8 mouse cellular contexts compared by ENCODE assay signal in genomic region chr5:123377120-123377955, GRCm38 (mm10). TPM values are rescaled to one million over a fixed set of nuclear protein-coding genes. Genes with fewer than 3 reads are reported as not detected.
DNase-seq lines count a peak whose midpoint lies in the region; ATAC-seq and TF ChIP-seq lines count a peak whose summit lies in the region.

No protein-coding gene starts in this region.

- H3K4me1 ChIP-seq in stomach, embryonic 14.5 days (ENCODE audit: control insufficient read depth, insufficient read depth, low read length) = 0 out of 2 replicates have a peak, but pooled peaks cover 2% of the 10 kb centered on the region

- peaks cover 10% of the 10 kb centered on the region for H3K36me3 ChIP-seq in stomach, embryonic 14.5 days (ENCODE audit: control insufficient read depth, insufficient read depth, low read length)

- H3K27ac ChIP-seq in gastrocnemius, adult 2 months = peak overlapping the region; percentile 44
- peak overlapping the region; percentile 21; the same call in 1 of the 2 replicates for H3K27ac ChIP-seq in stomach, embryonic 14.5 days (ENCODE audit: low read length)

- intact Hi-C loops in gastrocnemius, adult 2 months (cut with DNase I) = loop anchor here (1.0 to 5.0 kb wide), 3 partner anchors 59 to 120 kb away; no protein-coding TSS in a partner anchor

- WGBS in stomach, embryonic 14.5 days = 67% methylated on average over 15 of the region's 15 CpGs

- peak; percentile 50 for ATAC-seq in inflammation-experienced regulatory T-cells, adult 6 months
- ATAC-seq in stomach, embryonic 14.5 days (ENCODE audit: insufficient number of reproducible peaks, insufficient read depth, low FRiP score, low read depth) = no peak

- H3K4me2 ChIP-seq in stomach, embryonic 14.5 days (replicated peaks; ENCODE audit: low read depth, low read length) = no peak overlapping the region

- no peaks in the 10 kb centered on the region for H3K9me3 ChIP-seq in stomach, embryonic 14.5 days (ENCODE audit: control insufficient read depth, low read depth, low read length)

- TF ChIP-seq CTCF in gastrocnemius, adult 2 months (IDR thresholded peaks at IDR 0.05) = no peak; the same call in 1 of the 2 replicates

- H3K27me3 ChIP-seq in stomach, embryonic 14.5 days (ENCODE audit: control insufficient read depth, insufficient read depth, low read length) = no peaks in the 10 kb centered on the region

- no peak overlapping the region for H3K9ac ChIP-seq in stomach, embryonic 14.5 days (replicated peaks; ENCODE audit: low read depth, low read length)

- H3K4me3 ChIP-seq in gastrocnemius, adult 2 months = peak overlapping the region; percentile 18; the same call in 1 of the 2 replicates
- H3K4me3 ChIP-seq in stomach, embryonic 14.5 days (ENCODE audit: low read depth, low read length) = no peak overlapping the region

- DNase-seq in 3134 (ENCODE audit: extremely low read depth, insufficient read length, low spot score) (peak; percentile 48), R1 (ENCODE audit: low read depth, low spot score) (peak; percentile 92)
- peak; percentile 85 to 91 for DNase-seq in cerebellum, postnatal 10 days
- DNase-seq in gastrocnemius, adult 2 months = peak; percentile 86
- peak; percentile 54 to 75 for DNase-seq in left cerebral cortex, adult 8-10 months (ENCODE audit: low spot score in 2 of 2)
- DNase-seq in mesoderm, embryonic 11.5 days (ENCODE audit: low read depth, low spot score) = peak; percentile 75

RNA-seq across cellular contexts. Expression of gene Mlxip, which starts 17.3 kb away (rescaled TPM):
- total RNA-seq in gastrocnemius, adult 2 months (2021) = 10 to 100 TPM; 55.7 to 66.0 TPM
- polyA plus RNA-seq in inflammation-experienced regulatory T-cells, adult 6 months (2017; shearing (Covaris generic)) = 10 to 100 TPM; 11.3 to 26.3 (median 18.1) TPM
- total RNA-seq in left cerebral cortex, adult 8-10 months (2022) = 10 to 100 TPM; 12.7 to 16.3 (median 14.7) TPM
- polyA plus RNA-seq in stomach, embryonic 14.5 days (2014; fragmentation: Nextera tagmentation; extraction: Ambion mirVana) = 26.5 and 27.6 TPM in 2 replicates

RNA-seq across cellular contexts. Expression of gene Bcl7a, which starts 33.7 kb away (rescaled TPM):
- 10 to 100 TPM in 1 of 2 experiments, 1 to 10 TPM in 1; 4.9 to 10.7 TPM for total RNA-seq in gastrocnemius, adult 2 months (2021)
- 10 to 100 TPM in 1 of 3 experiments, 1 to 10 TPM in 2; 3.4 to 13.1 (median 6.7) TPM for polyA plus RNA-seq in inflammation-experienced regulatory T-cells, adult 6 months (2017; shearing (Covaris generic))
- total RNA-seq in left cerebral cortex, adult 8-10 months (2022) = 10 to 100 TPM; 62.3 to 67.1 (median 64.6) TPM
- 27.6 and 30.1 TPM in 2 replicates for polyA plus RNA-seq in stomach, embryonic 14.5 days (2014; fragmentation: Nextera tagmentation; extraction: Ambion mirVana)

Comparison
In these comparisons a context has a peak if more than half of its experiments do, and no peak if none do; other contexts are left out.
1. RNA of gene Bcl7a, which starts 33.7 kb away (total RNA-seq): 62.3 to 67.1 TPM in left cerebral cortex, adult 8-10 months; 4.9 to 10.7 TPM in gastrocnemius, adult 2 months; every median in the first group is over 4 times any median in the second.
2. Peak in every context shown above with its lines, with median percentiles within 50 percentile points of each other: DNase-seq.